Mouse (Mus musculus): ENCODE results near the gene Dcn.

Gene Dcn

GRCm38 (mm10) chr10:97479004-97479766 lies at the start of gene Dcn:
Gene Dcn, plus strand, starts transcription at chr10:97479609.
- DNase-seq = peak; percentile 11

GRCm38 (mm10) chr10:97436662-97437061 lies 42.7 kb upstream of the Dcn start:
- DNase-seq = peak; percentile 59

- DNase-seq = no peak
Observed at GRCm38 (mm10) chr10:97442300-97442699, 37.1 kb upstream of the Dcn start.

- DNase-seq = no peak
Observed at GRCm38 (mm10) chr10:97446486-97446885, 32.9 kb upstream of the Dcn start.

- DNase-seq = no peak
Observed at GRCm38 (mm10) chr10:97452886-97453285, 26.5 kb upstream of the Dcn start.

GRCm38 (mm10) chr10:97453529-97453928 lies 25.9 kb upstream of the Dcn start:
- no peak for DNase-seq

GRCm38 (mm10) chr10:97456993-97457392 lies 22.4 kb upstream of the Dcn start:
- DNase-seq = no peak

- no peak for DNase-seq
Observed at GRCm38 (mm10) chr10:97466818-97467217, 12.6 kb upstream of the Dcn start.

GRCm38 (mm10) chr10:97469411-97470140 lies 9.8 kb upstream of the Dcn start:
- DNase-seq = peak; percentile 42

GRCm38 (mm10) chr10:97475460-97475859 lies 3.9 kb upstream of the Dcn start:
- no peak for DNase-seq

- no peak for DNase-seq
Observed at GRCm38 (mm10) chr10:97478259-97478658, 1.1 kb upstream of the Dcn start.

GRCm38 (mm10) chr10:97482150-97482549 lies 2.7 kb downstream of the Dcn start:
- DNase-seq = no peak

- DNase-seq = no peak
Observed at GRCm38 (mm10) chr10:97484049-97484448, 4.6 kb downstream of the Dcn start.

- DNase-seq = peak; percentile 11
Observed at GRCm38 (mm10) chr10:97485151-97485550, 5.7 kb downstream of the Dcn start.

GRCm38 (mm10) chr10:97486085-97486484 lies 6.7 kb downstream of the Dcn start:
- DNase-seq = no peak

- DNase-seq = no peak
Observed at GRCm38 (mm10) chr10:97487269-97487989, 8.0 kb downstream of the Dcn start.

GRCm38 (mm10) chr10:97492367-97492980 lies 13.1 kb downstream of the Dcn start:
- no peak for DNase-seq

GRCm38 (mm10) chr10:97497646-97498045 lies 18.2 kb downstream of the Dcn start:
- DNase-seq = no peak

- no peak for DNase-seq
Observed at GRCm38 (mm10) chr10:97523366-97523765, 44.0 kb downstream of the Dcn start.

GRCm38 (mm10) chr10:97535697-97536096 lies 56.3 kb downstream of the Dcn start:
- DNase-seq = no peak

- peak; percentile 35 for DNase-seq
Observed at GRCm38 (mm10) chr10:97536921-97537320, 57.5 kb downstream of the Dcn start.

- no peak for DNase-seq
Observed at GRCm38 (mm10) chr10:97538202-97538601, 58.8 kb downstream of the Dcn start.

GRCm38 (mm10) chr10:97547740-97548139 lies 68.3 kb downstream of the Dcn start:
- no peak for DNase-seq

Measured in lung, postnatal 36 days (tissue).